Mouse (Mus musculus) MEL (cell line): ENCODE results near the gene Gpr18. TPM values are rescaled to one million over a fixed set of nuclear protein-coding genes. Genes with fewer than 3 reads are reported as not detected.
"Not testable (repeated sequence)": the region's sequence is repeated elsewhere in the genome, so short reads cannot be mapped to it uniquely, and the experiment has no call there.

ENCODE experiments used
- DNase-seq: peaks from one replicate; pipeline ENCODE4 v3.0.0; 2011; ENCODE audit warnings: low read depth, low spot score
- H3K27ac ChIP-seq: 2 replicates; pipeline ENCODE4 v1.5.1; 2012; ENCODE audit warnings: low read depth, mild to moderate bottlenecking, control low read depth, low read length, moderate library complexity; ENCODE audit not compliant: control insufficient read depth
- H3K27me3 ChIP-seq, 2 experiments: fragments of 150-350 bp in 1 of 2; sonication (generic) in 1 of 2; 2 replicates each; pipeline ENCODE4 v1.6.1; 2012; ENCODE audit warnings: low read length in 2 of 2, mild to moderate bottlenecking in 2 of 2, improper control_type of control experiment in 1 of 2, moderate library complexity in 1 of 2; ENCODE audit not compliant: insufficient read depth in 2 of 2, control insufficient read depth in 1 of 2
- H3K36me3 ChIP-seq, 2 experiments: 2 replicates each; pipeline ENCODE4 v1.6.1; 2012 to 2014; ENCODE audit warnings: low read length in 2 of 2, improper control_type of control experiment in 1 of 2, inconsistent platforms in 1 of 2, mild to moderate bottlenecking in 1 of 2; ENCODE audit not compliant: insufficient read depth in 2 of 2, control insufficient read depth in 1 of 2
- H3K4me1 ChIP-seq, 2 experiments: fragments of 150-350 bp in 1 of 2; sonication (generic) in 1 of 2; 2 replicates each; pipeline ENCODE4 v1.6.1; 2012; ENCODE audit warnings: low read length in 2 of 2, improper control_type of control experiment in 1 of 2, mild to moderate bottlenecking in 1 of 2; ENCODE audit not compliant: insufficient read depth in 2 of 2, control insufficient read depth in 1 of 2
- H3K4me3 ChIP-seq, 2 experiments: fragments of 150-350 bp in 1 of 2; sonication (generic) in 1 of 2; 2 replicates each; pipeline ENCODE4 v1.5.1; 2012; ENCODE audit warnings: low read depth in 2 of 2, low read length in 2 of 2, mild to moderate bottlenecking in 2 of 2, moderate library complexity in 2 of 2, control low read depth in 1 of 2, improper control_type of control experiment in 1 of 2; ENCODE audit not compliant: control insufficient read depth in 1 of 2, insufficient read depth in 1 of 2
- H3K79me2 ChIP-seq: 2 replicates; pipeline ENCODE4 v1.6.1; 2012; ENCODE audit warnings: mild to moderate bottlenecking, low read length, moderate library complexity; ENCODE audit not compliant: control insufficient read depth, poor library complexity, insufficient read depth
- H3K9ac ChIP-seq: 2 replicates; pipeline ENCODE4 v1.6.1; 2012; ENCODE audit warnings: low read depth, mild to moderate bottlenecking, control low read depth, low read length, moderate library complexity; ENCODE audit not compliant: control insufficient read depth, poor library complexity, severe bottlenecking
- H3K9me3 ChIP-seq: fragments of 150-350 bp; sonication (generic); replicated peaks from 2 replicates; pipeline ENCODE4 v1.6.1; 2012; ENCODE audit warnings: mild to moderate bottlenecking, low read length, improper control_type of control experiment, moderate library complexity; ENCODE audit not compliant: insufficient read depth
- CTCF ChIP-seq, 3 experiments: IDR thresholded peaks in 2 of 3; conservative IDR thresholded peaks in 1 of 3; 2 replicates each; pipeline ENCODE4 v1.5.1; 2011 to 2012; ENCODE audit warnings: low read length in 3 of 3, low read depth in 2 of 3, mild to moderate bottlenecking in 2 of 3, improper control_type of control experiment in 1 of 3, inconsistent platforms in 1 of 3, mixed read lengths in 1 of 3, moderate library complexity in 1 of 3; ENCODE audit not compliant: control insufficient read depth in 1 of 3, insufficient read depth in 1 of 3, poor library complexity in 1 of 3, severe bottlenecking in 1 of 3
- E2F4 ChIP-seq: IDR thresholded peaks from 2 replicates; pipeline ENCODE4 v1.6.1; 2011; ENCODE audit warnings: low read depth, low read length, improper control_type of control experiment, borderline replicate concordance
- GABPA ChIP-seq: IDR thresholded peaks from 2 replicates; pipeline ENCODE4 v1.6.1; 2012; ENCODE audit warnings: low read depth, mild to moderate bottlenecking, inconsistent platforms, low read length, improper control_type of control experiment, moderate library complexity
- HCFC1 ChIP-seq: IDR thresholded peaks from 2 replicates; pipeline ENCODE4 v1.6.1; 2012; ENCODE audit warnings: low read depth, mild to moderate bottlenecking, inconsistent platforms, low read length, improper control_type of control experiment, moderate library complexity
- KAT2A ChIP-seq: conservative IDR thresholded peaks from 2 replicates; pipeline ENCODE4 v1.6.1; 2012; ENCODE audit warnings: low read depth, low read length, improper control_type of control experiment, inconsistent platforms
- MXI1 ChIP-seq: IDR thresholded peaks from 2 replicates; pipeline ENCODE4 v1.6.1; 2011; ENCODE audit warnings: mild to moderate bottlenecking, low read depth, low read length, improper control_type of control experiment
- MYC ChIP-seq: IDR thresholded peaks from 2 replicates; pipeline ENCODE4 v1.6.1; 2011; ENCODE audit warnings: low read depth, mild to moderate bottlenecking, low read length, improper control_type of control experiment, moderate library complexity
- POLR2A ChIP-seq, 2 experiments: IDR thresholded peaks; 2 replicates each; pipeline ENCODE4 v1.6.1; 2011 to 2012; ENCODE audit warnings: low read length in 2 of 2, mild to moderate bottlenecking in 2 of 2, control low read depth in 1 of 2, improper control_type of control experiment in 1 of 2, low read depth in 1 of 2, moderate library complexity in 1 of 2; ENCODE audit not compliant: control insufficient read depth in 1 of 2, insufficient read depth in 1 of 2, poor library complexity in 1 of 2
- POLR2AphosphoS2 ChIP-seq: IDR thresholded peaks from 2 replicates; pipeline ENCODE4 v1.6.1; 2011; ENCODE audit warnings: low read length, improper control_type of control experiment
- USF2 ChIP-seq, 2 experiments: IDR thresholded peaks; 2 replicates each; pipeline ENCODE4 v1.6.1; 2011 to 2012; ENCODE audit warnings: improper control_type of control experiment in 2 of 2, low read length in 2 of 2, borderline replicate concordance in 1 of 2, inconsistent platforms in 1 of 2, low read depth in 1 of 2, mild to moderate bottlenecking in 1 of 2; ENCODE audit not compliant: insufficient read depth in 1 of 2
- ZMIZ1 ChIP-seq: IDR thresholded peaks from 2 replicates; pipeline ENCODE4 v1.6.1; 2012; ENCODE audit warnings: low read depth, mild to moderate bottlenecking, inconsistent platforms, low read length, improper control_type of control experiment, moderate library complexity
- polyA plus RNA-seq, 2 experiments: library from polyadenylated mRNA; stranded (reverse) in 1 of 2; unstranded in 1 of 2; fragments of >175 nt in 1 of 2; fragments of >200 nt in 1 of 2; gene quantifications; 2 replicates each; pipeline versions ENCODE4 v1.2.1 to v1.2.4; 2012; ENCODE audit warnings: low replicate concordance in 2 of 2, low read depth in 1 of 2; ENCODE audit not compliant: insufficient read length in 2 of 2, insufficient read depth in 1 of 2, missing spikeins in 1 of 2
- total RNA-seq: library from RNA; depleted of rRNA; stranded (reverse); fragments of 300-350 nt; gene quantifications from 2 replicates; pipeline ENCODE4 v1.2.3, GENCODE M21; 2012

Gpr18 gene
- total and polyA plus RNA-seq, 3 experiments = 0.06 to 0.15 TPM; not detected in 1

DNA sequence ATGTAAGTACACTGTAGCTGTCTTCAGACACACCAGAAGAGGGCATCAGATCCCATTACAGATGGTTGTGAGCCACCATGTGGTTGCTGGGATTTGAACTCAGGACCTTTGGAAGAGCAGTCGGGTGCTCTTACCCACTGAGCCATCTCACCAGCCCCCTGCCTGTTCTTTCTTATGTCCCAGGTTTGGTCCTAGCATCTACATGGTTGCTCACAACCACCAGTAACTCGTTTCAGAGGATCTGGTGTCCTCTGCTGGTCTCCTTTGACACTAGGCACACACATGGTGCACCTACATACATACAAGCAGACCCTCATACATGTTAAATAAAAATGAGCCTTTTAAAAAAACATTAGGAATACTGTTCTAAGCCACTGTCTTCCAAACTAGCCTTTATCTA, 39.4 kb downstream of the Gpr18 start:
- H3K79me2 ChIP-seq = peaks cover 15% of the 10 kb centered on the region
- not testable (repeated sequence) for H3K9ac ChIP-seq, DNase-seq, H3K27ac ChIP-seq, H3K27me3 ChIP-seq, H3K36me3 ChIP-seq, H3K9me3 ChIP-seq, H3K4me3 ChIP-seq, H3K4me1 ChIP-seq

DNA sequence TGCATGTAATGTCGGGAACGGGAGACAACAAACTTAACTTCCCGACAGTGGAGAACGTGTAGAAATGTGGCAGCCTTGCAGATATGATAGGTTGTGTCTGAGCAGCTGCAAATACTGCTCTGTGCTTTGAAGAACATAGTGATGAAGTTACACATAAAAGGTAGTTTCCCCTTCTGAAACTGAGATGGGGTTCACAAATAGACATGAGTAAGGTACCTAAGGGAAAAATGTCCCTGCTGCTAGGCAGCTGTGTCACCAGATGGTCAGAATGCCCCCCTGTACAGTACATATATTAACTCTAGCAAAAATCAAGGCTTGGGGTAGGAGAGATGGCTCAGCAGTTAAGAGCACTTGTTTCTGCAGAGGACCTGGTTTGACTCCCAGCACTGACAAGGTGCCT, 41.9 kb downstream of the Gpr18 start:
- DNase-seq = no peak
- Histone ChIP-seq H3K79me2 (peaks cover 5% of the 10 kb centered on the region), H3K4me3 (peak overlapping the region in 1 of 2 experiments; percentile 48; a peak in 2 of 4 replicates), H3K27me3 (no peaks in the 10 kb centered on the region), H3K4me1 (peaks cover 3% of the 10 kb centered on the region in 2 experiments; a peak in 2 of 4 replicates), H3K9me3 (no peaks in the 10 kb centered on the region), H3K36me3 (peaks cover 0 to 6% of the 10 kb centered on the region in 2 experiments; a peak in 2 of 4 replicates), H3K27ac (no peak overlapping the region), H3K9ac (no peak overlapping the region)
- TF ChIP-seq POLR2AphosphoS2 = no peak
- TF ChIP-seq CTCF (IDR thresholded peaks at IDR 0.05 in 2 of 3, conservative IDR thresholded peaks at IDR 0.05 in 1 of 3; ENCODE audit: control insufficient read depth in 1 of 3, insufficient read depth in 1 of 3, low read depth in 2 of 3, low read length in 3 of 3, poor library complexity in 1 of 3, severe bottlenecking in 1 of 3) = no peak
- TF ChIP-seq MXI1 = no peak
- no peak for TF ChIP-seq KAT2A
- TF ChIP-seq HCFC1 = no peak
- no peak for TF ChIP-seq POLR2A (IDR thresholded peaks at IDR 0.05; ENCODE audit: control insufficient read depth in 1 of 2, insufficient read depth in 1 of 2, low read depth in 1 of 2, low read length in 2 of 2, poor library complexity in 1 of 2)

DNA sequence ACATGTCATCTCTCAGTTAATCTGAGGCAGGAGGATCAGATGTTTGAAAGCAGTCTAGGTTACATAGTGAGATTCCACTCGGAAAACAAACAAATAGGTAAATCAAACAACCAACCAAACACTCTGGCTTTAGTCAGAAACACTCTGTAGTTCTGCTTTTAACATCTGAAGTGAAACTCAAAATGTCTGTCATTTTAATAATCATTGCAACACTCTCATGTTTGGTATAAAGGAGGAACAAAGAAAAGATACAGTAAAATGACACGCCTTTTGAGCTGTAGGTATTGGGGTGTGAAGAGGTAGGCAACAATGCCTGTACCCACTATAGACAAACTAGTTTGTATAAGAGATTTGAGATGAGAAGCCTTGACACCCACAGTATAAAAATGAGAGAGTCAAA, 42.4 kb downstream of the Gpr18 start:
- peak; percentile 18 for DNase-seq
- H3K9me3 ChIP-seq = no peaks in the 10 kb centered on the region
- H3K4me3 ChIP-seq = peak overlapping the region in 1 of 2 experiments; percentile 48; a peak in 2 of 4 replicates
- TF ChIP-seq ZMIZ1 (no peak), MYC (no peak), E2F4 (no peak), GABPA (no peak), USF2 (IDR thresholded peaks at IDR 0.05; ENCODE audit: borderline replicate concordance in 1 of 2, insufficient read depth in 1 of 2, low read depth in 1 of 2, low read length in 2 of 2) (no peak)
- H3K9ac ChIP-seq = no peak overlapping the region
- peaks cover 3% of the 10 kb centered on the region in 2 experiments; a peak in 2 of 4 replicates for H3K4me1 ChIP-seq
- peaks cover 3% of the 10 kb centered on the region; the same call in 1 of the 2 replicates for H3K79me2 ChIP-seq
- peaks cover 0 to 6% of the 10 kb centered on the region in 2 experiments; a peak in 2 of 4 replicates for H3K36me3 ChIP-seq
- no peak overlapping the region for H3K27ac ChIP-seq
- H3K27me3 ChIP-seq = no peaks in the 10 kb centered on the region
